Mouse (Mus musculus): ENCODE measurements around the gene Asb1. TPM values are rescaled to one million over a fixed set of nuclear protein-coding genes. Genes with fewer than 3 reads are reported as not detected.

The Asb1 gene
- total RNA-seq, 1 experiment from 2014 or later = 15.2 TPM

DNA sequence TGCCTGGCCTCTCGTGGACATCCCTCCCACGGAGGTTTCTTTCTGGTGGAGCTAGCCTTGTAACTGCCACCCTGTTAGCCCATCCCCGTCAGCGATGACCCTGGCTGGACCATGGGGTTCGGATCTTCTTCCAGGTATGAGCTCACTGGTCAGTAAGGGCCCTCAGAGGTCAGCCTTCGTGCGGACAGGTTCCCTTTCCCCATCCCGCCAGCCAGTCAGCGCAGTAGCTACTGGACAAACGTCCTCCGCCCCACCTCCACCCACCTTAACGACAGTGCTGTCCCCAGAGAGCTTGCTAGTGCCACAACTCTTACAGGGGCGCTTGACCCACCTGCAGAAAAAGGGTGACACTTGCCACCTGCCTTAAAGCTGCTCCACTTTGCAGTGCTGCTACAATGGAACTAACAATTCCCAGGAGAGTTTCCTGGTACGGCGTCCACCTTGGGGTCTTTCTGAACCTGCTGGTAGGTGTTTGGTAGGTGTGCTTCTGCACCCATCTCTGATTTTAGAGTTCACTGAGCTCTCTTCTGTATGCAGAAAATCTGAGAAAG lies 773 bp downstream of the Asb1 start:
- ATAC-seq (replicated peaks; ENCODE audit: low read depth, poor library complexity, severe bottlenecking) = no peak

DNA sequence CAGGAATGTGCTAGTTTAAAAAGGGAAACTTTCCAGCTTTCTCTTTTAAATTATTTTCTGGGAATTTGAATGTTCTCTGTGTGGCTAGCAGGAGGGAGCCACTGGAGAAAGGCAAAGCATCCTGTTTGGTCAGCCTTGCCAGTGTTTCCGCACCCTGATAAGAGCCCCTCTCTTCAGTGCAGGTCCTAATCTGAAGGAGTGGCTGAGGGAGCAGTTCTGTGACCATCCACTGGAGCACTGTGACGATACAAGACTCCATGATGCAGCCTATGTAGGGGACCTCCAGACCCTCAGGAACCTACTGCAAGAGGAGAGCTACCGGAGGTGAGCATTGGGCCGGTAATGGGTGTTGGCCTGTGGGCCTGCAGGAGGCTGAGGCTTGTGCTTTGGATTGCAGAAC lies 3.6 kb downstream of the Asb1 start:
- no peak for ATAC-seq (replicated peaks; ENCODE audit: low read depth, poor library complexity, severe bottlenecking)

DNA sequence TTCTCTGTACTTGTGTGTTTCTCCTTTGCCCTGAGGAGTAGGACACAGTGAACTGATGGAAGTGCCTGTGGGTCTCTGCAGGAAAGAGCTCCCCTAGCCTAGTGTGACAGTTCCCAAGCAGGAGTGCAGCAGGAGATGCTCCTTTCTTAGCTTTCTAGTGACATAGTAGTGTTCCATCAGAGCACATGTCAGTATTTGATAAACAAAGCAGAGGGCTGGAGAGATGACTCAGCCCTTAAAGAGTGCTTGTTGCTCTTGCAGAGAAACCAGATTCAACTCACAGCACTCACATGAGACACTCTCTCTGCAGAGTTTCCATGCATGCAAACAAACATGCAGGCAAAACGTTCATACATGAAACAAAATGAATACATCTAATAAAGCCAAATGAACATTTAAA lies 4.9 kb downstream of the Asb1 start:
- no peak for ATAC-seq (replicated peaks; ENCODE audit: low read depth, poor library complexity, severe bottlenecking)

DNA sequence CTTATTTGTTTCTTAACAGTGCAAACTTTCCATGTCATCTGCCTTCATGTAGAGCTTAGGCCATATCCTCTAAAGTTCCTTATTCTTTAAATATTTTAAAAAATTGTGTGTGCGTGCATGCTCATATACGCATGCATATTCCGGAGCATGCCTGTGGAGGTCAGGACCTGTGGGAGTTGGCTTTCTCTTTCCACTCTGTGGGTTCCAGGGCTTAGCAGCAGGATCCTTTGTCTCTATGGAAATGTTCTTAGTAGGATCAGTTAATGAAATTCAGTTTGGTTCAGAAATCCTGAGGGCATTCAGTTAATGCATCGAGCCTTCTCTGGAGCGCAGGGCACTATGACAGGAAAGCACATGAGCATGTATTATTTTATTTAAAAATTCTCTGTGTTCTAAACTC lies 7.2 kb downstream of the Asb1 start:
- ATAC-seq (replicated peaks; ENCODE audit: low read depth, poor library complexity, severe bottlenecking) = no peak

DNA sequence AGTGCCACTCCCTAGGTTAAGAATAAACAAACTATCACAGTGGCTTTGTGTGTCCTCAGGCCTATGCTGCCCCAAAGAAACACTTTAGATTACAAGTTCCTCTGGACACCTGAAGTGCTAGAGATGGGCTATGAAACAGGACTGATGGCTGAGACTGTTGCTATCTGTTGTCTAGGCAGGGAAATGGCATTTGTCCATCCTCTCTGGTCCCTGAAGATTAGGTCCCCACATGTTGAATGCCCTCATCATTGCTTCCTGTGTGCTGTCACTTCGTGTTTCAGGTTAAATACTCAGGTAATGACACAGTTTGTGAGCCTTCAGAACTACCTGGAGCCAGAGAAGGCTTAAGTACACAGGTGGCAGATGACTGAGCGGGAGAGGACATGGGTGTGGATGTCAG lies 8.7 kb downstream of the Asb1 start:
- ATAC-seq (replicated peaks; ENCODE audit: low read depth, poor library complexity, severe bottlenecking) = no peak

DNA sequence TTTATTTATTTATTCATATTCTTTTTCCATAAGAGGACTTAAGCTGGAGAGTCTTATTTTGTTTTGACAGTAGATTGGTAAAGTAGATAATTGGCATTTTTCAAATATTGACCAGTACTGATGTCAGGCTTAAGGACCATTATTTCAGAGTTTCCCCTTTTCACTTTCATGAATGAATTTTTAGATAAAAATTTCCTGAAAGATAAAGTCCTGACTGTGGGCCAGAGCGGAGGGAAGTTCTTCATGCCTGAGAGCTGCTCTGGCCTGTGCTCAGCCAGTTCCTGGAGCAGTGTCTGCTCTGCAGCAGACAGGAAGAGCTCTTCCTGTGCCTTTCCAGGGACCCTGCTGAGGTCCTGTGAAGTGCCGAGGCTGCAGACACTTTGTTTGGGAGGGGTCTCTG lies 16.8 kb downstream of the Asb1 start:
- no peak for ATAC-seq (replicated peaks; ENCODE audit: low read depth, poor library complexity, severe bottlenecking)

DNA sequence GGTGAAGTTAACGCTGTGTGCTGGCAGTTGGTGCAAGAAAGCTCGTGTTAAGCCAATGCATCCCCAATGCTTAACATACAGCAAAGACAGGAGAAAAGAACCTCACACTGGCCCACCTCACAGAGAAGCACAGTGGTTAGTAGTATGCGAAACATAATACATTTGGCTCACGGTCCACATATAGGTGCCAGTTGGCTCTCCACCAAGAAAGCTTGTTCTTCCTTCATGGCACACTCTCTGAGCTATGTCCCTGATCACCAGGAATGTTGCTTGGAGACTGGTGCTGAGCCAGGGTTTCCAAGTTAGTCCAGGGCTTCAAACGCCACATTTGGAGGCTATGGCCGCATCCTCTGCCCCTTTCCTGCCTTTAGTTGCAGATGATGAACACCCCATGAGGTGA lies 20.9 kb downstream of the Asb1 start:
- ATAC-seq (replicated peaks; ENCODE audit: low read depth, poor library complexity, severe bottlenecking) = no peak

DNA sequence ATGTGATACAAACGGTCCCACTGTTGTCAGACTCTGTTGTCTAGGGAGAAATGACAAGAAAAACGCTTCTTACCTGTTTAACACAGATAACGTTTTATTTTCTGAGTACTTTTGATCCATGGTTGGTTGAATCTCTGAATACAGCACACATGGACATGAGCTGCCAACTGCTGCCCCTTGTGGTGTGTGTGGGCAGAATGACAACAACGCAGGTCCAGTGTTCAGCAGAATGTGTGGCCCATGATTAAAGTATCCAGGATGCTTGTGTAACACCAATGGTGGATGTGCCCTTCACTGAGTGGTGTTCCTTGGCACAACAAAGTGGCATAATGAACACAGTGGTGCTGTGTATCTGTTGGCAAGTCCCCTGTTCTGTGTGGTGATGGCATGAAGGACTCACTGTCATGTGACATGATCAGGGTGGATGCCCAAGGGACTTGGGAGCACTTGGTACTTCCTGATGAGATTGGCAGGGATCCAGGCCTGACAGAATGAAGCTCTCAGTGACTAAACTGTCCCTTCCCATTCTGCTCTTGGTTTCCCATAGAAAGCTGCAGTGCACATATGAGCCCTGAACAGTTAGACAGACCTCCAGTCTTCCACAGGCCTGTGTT lies 22.7 kb downstream of the Asb1 start:
- ATAC-seq (replicated peaks; ENCODE audit: low read depth, poor library complexity, severe bottlenecking) = no peak

DNA sequence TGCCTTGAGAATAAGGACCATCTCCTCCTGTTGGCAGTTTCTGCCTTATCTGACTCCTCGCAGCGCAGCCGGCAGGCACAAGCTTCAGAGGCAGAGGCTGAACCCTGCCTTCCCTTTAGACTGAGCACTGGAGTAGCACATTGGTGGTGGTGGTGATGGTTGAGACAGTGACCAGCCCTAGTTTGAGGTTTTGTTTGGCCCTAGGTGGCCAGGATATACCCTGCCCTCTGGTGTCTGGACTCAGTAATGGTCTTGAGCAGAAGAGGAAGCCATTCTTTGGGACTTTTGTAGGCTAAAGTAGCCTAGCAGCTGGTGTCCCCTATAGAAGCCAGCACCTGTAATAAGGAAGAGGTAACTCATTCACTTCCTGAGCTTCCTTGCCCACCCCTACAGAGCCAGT lies 23.7 kb downstream of the Asb1 start:
- ATAC-seq (replicated peaks; ENCODE audit: low read depth, poor library complexity, severe bottlenecking) = peak; percentile 82; the same call in 1 of the 2 replicates

GRCm38 (mm10) chr1:91564598-91564997 lies 24.3 kb downstream of the Asb1 start:
- ATAC-seq (replicated peaks; ENCODE audit: low read depth, poor library complexity, severe bottlenecking) = no peak

GRCm38 (mm10) chr1:91567269-91567668 lies 26.9 kb downstream of the Asb1 start:
- 0 out of 2 replicates have a peak, but pooled peaks have one; percentile 24 for ATAC-seq (replicated peaks; ENCODE audit: low read depth, poor library complexity, severe bottlenecking)

GRCm38 (mm10) chr1:91572458-91572857 lies 32.1 kb downstream of the Asb1 start:
- ATAC-seq (replicated peaks; ENCODE audit: low read depth, poor library complexity, severe bottlenecking) = no peak

DNA sequence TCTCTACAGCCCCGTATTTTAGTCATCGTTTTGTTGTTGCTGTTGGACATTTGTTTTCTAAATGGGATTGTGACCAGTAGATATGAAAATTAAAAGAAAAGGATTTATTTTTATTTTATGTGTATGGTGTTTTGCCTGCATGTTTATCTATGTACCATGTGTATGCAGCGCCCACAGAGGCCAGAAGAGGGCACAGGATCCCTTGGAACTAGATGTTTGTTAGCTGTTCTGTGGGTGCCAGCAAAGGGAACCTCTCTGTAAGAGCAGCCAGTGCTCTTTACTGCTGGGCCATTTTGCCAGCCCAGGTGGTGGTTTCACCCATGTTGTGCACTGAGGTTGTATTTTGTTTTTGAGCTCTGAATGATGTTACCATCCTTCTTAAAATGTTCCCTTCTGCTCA lies 33.9 kb downstream of the Asb1 start:
- ATAC-seq (replicated peaks; ENCODE audit: low read depth, poor library complexity, severe bottlenecking) = peak; percentile 73

DNA sequence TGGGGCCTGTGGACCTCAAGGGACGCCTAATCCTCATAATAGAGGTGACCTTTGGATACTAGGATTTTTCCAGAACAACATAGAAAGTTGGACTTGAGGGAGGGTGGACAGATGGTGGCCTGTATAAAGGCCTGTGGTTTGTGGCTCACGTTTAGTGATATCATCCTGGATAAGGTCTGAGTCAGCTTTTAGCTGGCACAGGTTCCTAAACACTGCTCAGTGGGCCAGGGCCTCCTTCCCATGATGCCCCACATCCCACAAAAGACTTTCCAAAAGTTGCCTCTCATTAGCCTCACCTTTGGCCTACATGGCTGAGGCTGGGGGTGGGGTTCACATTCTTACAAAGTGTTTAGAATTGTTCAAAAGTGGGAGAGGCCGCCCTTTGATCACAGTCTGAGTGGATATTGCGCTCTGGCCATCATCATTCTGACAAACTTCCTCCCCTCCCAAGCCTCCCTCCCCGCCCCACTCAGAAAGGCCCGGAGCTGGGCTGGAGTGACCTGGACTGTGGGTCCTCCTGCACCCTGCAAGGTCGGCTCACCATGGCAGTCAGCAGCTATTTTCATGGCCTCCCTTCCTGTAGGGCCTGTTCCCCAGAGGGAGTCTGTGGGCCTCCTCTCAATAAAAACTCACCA lies 37.7 kb downstream of the Asb1 start:
- ATAC-seq (replicated peaks; ENCODE audit: low read depth, poor library complexity, severe bottlenecking) = no peak

GRCm38 (mm10) chr1:91580503-91580902 lies 40.2 kb downstream of the Asb1 start:
- ATAC-seq (replicated peaks; ENCODE audit: low read depth, poor library complexity, severe bottlenecking) = no peak

DNA sequence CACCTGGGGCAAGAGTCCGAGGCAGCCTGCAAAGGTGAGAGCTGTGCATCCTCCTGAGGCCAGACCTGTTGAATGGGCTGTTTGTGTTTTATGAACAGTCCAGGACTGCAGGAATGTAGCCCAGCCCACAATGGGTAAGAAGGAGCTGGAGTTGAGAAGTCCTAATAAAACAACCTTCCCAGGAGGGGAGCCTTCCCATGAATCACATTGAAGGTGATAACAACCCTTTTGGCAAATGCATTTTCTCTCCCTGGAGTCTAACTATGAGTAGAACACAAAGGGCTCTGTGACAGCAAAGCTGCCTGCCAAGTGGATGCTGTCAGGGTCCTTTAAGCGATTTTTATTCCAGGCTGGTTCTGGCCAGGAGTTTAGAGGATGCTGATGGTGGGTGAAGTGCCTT lies 40.9 kb downstream of the Asb1 start:
- no peak for ATAC-seq (replicated peaks; ENCODE audit: low read depth, poor library complexity, severe bottlenecking)

- no peak for ATAC-seq (replicated peaks; ENCODE audit: low read depth, poor library complexity, severe bottlenecking)
These were observed 44.9 kb downstream of the Asb1 start for GRCm38 (mm10) chr1:91584969-91585835.

GRCm38 (mm10) chr1:91589738-91590137 lies 49.4 kb downstream of the Asb1 start:
- no peak for ATAC-seq (replicated peaks; ENCODE audit: low read depth, poor library complexity, severe bottlenecking)

- ATAC-seq (replicated peaks; ENCODE audit: low read depth, poor library complexity, severe bottlenecking) = no peak
These were observed 55.2 kb downstream of the Asb1 start for GRCm38 (mm10) chr1:91595521-91596020.

DNA sequence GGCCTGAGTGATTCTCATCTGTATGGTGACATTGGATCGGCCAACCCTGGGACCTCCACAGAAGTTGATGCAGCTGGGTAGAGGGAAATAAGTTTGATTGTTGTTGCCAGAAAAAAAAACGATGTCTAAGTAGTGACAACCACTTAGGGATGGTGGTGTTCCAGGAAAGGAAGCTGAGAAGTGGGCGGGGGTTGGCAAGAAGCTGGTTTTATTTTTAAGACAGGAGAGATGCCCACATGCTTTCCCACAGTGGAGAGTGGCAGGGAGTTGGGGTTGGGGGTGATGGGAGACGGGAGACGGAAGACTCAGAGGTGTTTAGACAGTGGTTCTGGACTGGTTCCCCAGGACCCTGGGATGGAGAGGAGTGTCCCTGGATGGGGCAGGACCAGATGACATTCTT lies 57.3 kb downstream of the Asb1 start:
- no peak for ATAC-seq (replicated peaks; ENCODE audit: low read depth, poor library complexity, severe bottlenecking)

Measured in common myeloid progenitor, adult 5-6 weeks (primary cell).